Mouse (Mus musculus) intestine, embryonic 16.5 days (tissue): ENCODE results near the gene Aph1a. TPM values are rescaled to one million over a fixed set of nuclear protein-coding genes. Genes with fewer than 3 reads are reported as not detected.

Experiments
- ATAC-seq: fragments of 200-750 bp; cut with Nextera tagmentation; 2 replicates; pipeline ENCODE4 v1.8.0; 2017; ENCODE audit warnings: moderate TSS enrichment, moderate library complexity
- H3K27ac ChIP-seq: fragments of 300-500 bp; sonication (generic); 2 replicates; pipeline ENCODE4 v1.5.1; 2014; ENCODE audit warnings: mild to moderate bottlenecking, low read length
- H3K27me3 ChIP-seq: fragments of 300-500 bp; sonication (generic); replicated peaks from 2 replicates; pipeline ENCODE4 v1.6.1; 2014; ENCODE audit warnings: low read length, control low read depth, mixed read lengths; ENCODE audit not compliant: control insufficient read depth, insufficient read depth
- H3K36me3 ChIP-seq: fragments of 300-500 bp; sonication (generic); 2 replicates; pipeline ENCODE4 v1.6.1; 2014; ENCODE audit warnings: low read length, control low read depth; ENCODE audit not compliant: control insufficient read depth, insufficient read depth
- H3K4me1 ChIP-seq: fragments of 300-500 bp; sonication (generic); 2 replicates; pipeline ENCODE4 v1.6.1; 2014; ENCODE audit warnings: low read length, control low read depth, mixed read lengths; ENCODE audit not compliant: control insufficient read depth, insufficient read depth
- H3K4me2 ChIP-seq: fragments of 300-500 bp; sonication (generic); 2 replicates; pipeline ENCODE4 v1.6.1; 2014; ENCODE audit warnings: low read depth, low read length, control low read depth
- H3K4me3 ChIP-seq: fragments of 300-500 bp; sonication (generic); 2 replicates; pipeline ENCODE4 v1.5.1; 2014; ENCODE audit warnings: mild to moderate bottlenecking, low read length
- H3K9ac ChIP-seq: fragments of 300-500 bp; sonication (generic); 2 replicates; pipeline ENCODE4 v1.6.1; 2014; ENCODE audit warnings: low read depth, low read length
- H3K9me3 ChIP-seq: fragments of 300-500 bp; sonication (generic); 2 replicates; pipeline ENCODE4 v1.6.1; 2016; ENCODE audit warnings: low read length, control low read depth; ENCODE audit not compliant: control insufficient read depth
- WGBS: fragments of 180-500 bp; shearing (Covaris S2); extraction: QIAGEN DNeasy Blood & Tissue Kit; methylation state at CpG from one replicate; pipeline ENCODE4 v1.1.7; 2014; 5-methylcytosine and 5-hydroxymethylcytosine counted together
- polyA plus RNA-seq: library from polyadenylated mRNA; unstranded; fragments of >200 nt; fragmentation: Nextera tagmentation; extraction: Ambion mirVana; gene quantifications from 2 replicates; pipeline ENCODE4 v1.2.1, GENCODE M21; 2015

The Aph1a gene
- polyA plus RNA-seq, 1 experiment from 2014 or later: 55.6 TPM

- Histone ChIP-seq H3K27ac (no peak overlapping the region), H3K9me3 (no peaks in the 10 kb centered on the region), H3K4me3 (no peak overlapping the region), H3K4me2 (no peak overlapping the region), H3K4me1 (no peaks in the 10 kb centered on the region), H3K36me3 (peaks cover 3% of the 10 kb centered on the region; the same call in 1 of the 2 replicates), H3K9ac (no peak overlapping the region), H3K27me3 (no peaks in the 10 kb centered on the region)
- ATAC-seq: peak; percentile 62; the same call in 1 of the 2 replicates
- 46% methylated on average over 2 of the region's 2 CpGs for WGBS
Measured at GRCm38 (mm10) chr3:95861796-95862195, 32.0 kb upstream of the Aph1a start.

- H3K9ac ChIP-seq: no peak overlapping the region
- no peaks in the 10 kb centered on the region for H3K9me3 ChIP-seq
- no peak for ATAC-seq
- H3K4me3 ChIP-seq: no peak overlapping the region
- H3K36me3 ChIP-seq: peaks cover 3% of the 10 kb centered on the region; the same call in 1 of the 2 replicates
- H3K4me2 ChIP-seq: no peak overlapping the region
- H3K4me1 ChIP-seq: no peaks in the 10 kb centered on the region
- no peak overlapping the region for H3K27ac ChIP-seq
- H3K27me3 ChIP-seq: no peaks in the 10 kb centered on the region
- WGBS: 76% methylated on average over 7 of the region's 7 CpGs
Measured at GRCm38 (mm10) chr3:95863578-95863977, 30.2 kb upstream of the Aph1a start.

- ATAC-seq: no peak
- Histone ChIP-seq H3K36me3 (peaks cover 3% of the 10 kb centered on the region; the same call in 1 of the 2 replicates), H3K27ac (no peak overlapping the region), H3K9me3 (no peaks in the 10 kb centered on the region), H3K4me2 (no peak overlapping the region), H3K9ac (no peak overlapping the region), H3K4me1 (no peaks in the 10 kb centered on the region), H3K27me3 (no peaks in the 10 kb centered on the region), H3K4me3 (no peak overlapping the region)
- 78% methylated on average over 5 of the region's 5 CpGs for WGBS
Measured at GRCm38 (mm10) chr3:95865050-95865449, 28.7 kb upstream of the Aph1a start.

DNA sequence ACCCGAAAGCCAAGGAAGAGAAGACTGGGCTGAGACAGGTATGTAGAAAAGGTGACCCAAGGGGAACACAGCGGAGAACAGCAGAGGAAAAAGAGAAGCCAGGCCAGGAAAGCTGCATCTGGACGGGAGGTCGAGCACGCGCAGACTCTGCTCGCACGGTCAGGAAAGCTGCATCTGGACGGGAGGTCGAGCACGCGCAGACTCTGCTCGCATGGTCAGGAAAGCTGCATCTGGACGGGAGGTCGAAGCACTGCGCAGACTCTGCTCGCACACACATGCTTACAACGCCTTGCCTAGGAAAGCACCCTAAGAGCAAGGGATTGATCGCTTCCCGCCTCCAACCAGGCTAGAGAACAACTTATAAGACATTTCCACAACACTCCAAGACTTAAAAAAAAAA is 28.2 kb upstream of the Aph1a start:
- Histone ChIP-seq H3K27ac (no peak overlapping the region), H3K9ac (no peak overlapping the region), H3K27me3 (no peaks in the 10 kb centered on the region), H3K4me2 (no peak overlapping the region), H3K36me3 (peaks cover 3% of the 10 kb centered on the region; the same call in 1 of the 2 replicates), H3K9me3 (no peaks in the 10 kb centered on the region), H3K4me3 (no peak overlapping the region), H3K4me1 (peaks cover 4% of the 10 kb centered on the region; the same call in 1 of the 2 replicates)
- ATAC-seq: no peak
- whole genome bisulfite sequencing: 88% methylated on average over 20 of the region's 20 CpGs

DNA sequence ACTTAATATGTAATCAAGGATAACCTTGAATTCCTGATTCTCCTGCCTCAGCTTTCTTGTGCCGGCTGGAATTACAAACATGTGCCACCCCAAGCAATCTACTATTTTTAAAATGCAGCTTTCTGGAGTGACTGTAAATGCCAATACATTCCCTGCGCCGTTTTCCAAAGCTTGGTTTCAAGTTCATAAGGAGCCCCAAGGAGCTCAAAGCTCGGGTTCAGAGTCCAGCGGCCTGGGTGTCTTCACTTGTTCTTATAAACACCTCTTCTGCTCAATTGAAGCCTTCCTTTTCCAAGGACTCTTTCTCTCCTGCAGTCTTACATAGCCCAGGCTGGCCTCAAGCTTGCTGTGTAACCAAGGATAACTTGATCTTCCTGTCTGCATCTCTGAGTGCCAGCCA is 27.7 kb upstream of the Aph1a start:
- H3K4me3 ChIP-seq: no peak overlapping the region

GRCm38 (mm10) chr3:95867408-95867807 is 26.4 kb upstream of the Aph1a start:
- Histone ChIP-seq H3K9ac (no peak overlapping the region), H3K9me3 (no peaks in the 10 kb centered on the region), H3K4me1 (peaks cover 8% of the 10 kb centered on the region; the same call in 1 of the 2 replicates), H3K4me3 (no peak overlapping the region), H3K27ac (no peak overlapping the region), H3K27me3 (no peaks in the 10 kb centered on the region), H3K36me3 (no peaks in the 10 kb centered on the region), H3K4me2 (no peak overlapping the region)
- no peak for ATAC-seq
- 93% methylated on average over 2 of the region's 2 CpGs for WGBS

More for the DNA sequence above, 27.7 kb upstream of the Aph1a start:
- WGBS: 85% methylated on average over 5 of the region's 5 CpGs
- Histone ChIP-seq H3K9ac (no peak overlapping the region), H3K27ac (no peak overlapping the region), H3K27me3 (no peaks in the 10 kb centered on the region), H3K4me2 (no peak overlapping the region), H3K36me3 (peaks cover 3% of the 10 kb centered on the region; the same call in 1 of the 2 replicates), H3K4me1 (peaks cover 6% of the 10 kb centered on the region; the same call in 1 of the 2 replicates), H3K9me3 (no peaks in the 10 kb centered on the region)
- no peak for ATAC-seq

DNA sequence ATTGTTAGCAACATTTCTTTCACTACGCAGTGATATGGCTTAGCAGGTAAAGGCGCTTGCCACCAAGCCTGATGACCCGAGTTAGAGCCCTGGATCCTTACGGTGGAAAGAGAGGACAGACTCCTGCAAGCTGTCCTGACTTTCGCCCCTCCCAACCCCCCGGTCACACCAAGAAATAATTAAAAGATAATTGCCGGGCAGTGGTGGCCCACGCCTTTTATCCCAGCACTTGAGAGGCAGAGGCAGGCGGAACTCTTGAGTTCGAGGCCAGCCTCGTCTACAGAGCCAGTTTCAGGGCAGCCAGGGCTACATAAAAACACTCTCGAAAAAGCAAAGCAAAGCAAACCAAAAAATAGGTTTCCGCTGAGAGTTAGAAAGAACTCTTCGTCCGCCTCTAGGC is 22.8 kb upstream of the Aph1a start:
- 4% methylated on average over 15 of the region's 15 CpGs for WGBS
- peak overlapping the region; percentile 90 for H3K27ac ChIP-seq
- H3K27me3 ChIP-seq: no peaks in the 10 kb centered on the region
- peaks cover 8% of the 10 kb centered on the region; the same call in 1 of the 2 replicates for H3K4me1 ChIP-seq
- ATAC-seq: peak; percentile 57
- H3K4me3 ChIP-seq: peak overlapping the region; percentile 72
- no peaks in the 10 kb centered on the region for H3K36me3 ChIP-seq
- no peaks in the 10 kb centered on the region for H3K9me3 ChIP-seq
- peak overlapping the region; percentile 54 for H3K4me2 ChIP-seq
- peak overlapping the region; percentile 90 for H3K9ac ChIP-seq

GRCm38 (mm10) chr3:95871392-95871867 is 22.3 kb upstream of the Aph1a start, which contains the start of gene Mrps21:
Mrps21 (minus strand) TSS chr3:95871519.
- no peaks in the 10 kb centered on the region for H3K27me3 ChIP-seq
- no peaks in the 10 kb centered on the region for H3K36me3 ChIP-seq
- no peaks in the 10 kb centered on the region for H3K9me3 ChIP-seq
- peak within 1 kb of the TSS; percentile 72 for H3K4me3 ChIP-seq
- peak within 1 kb of the TSS; percentile 90 for H3K9ac ChIP-seq
- peak; percentile 98 for ATAC-seq
- H3K4me2 ChIP-seq: peak within 1 kb of the TSS; percentile 54
- H3K27ac ChIP-seq: peak within 1 kb of the TSS; percentile 90
- H3K4me1 ChIP-seq: peaks cover 8% of the 10 kb centered on the region; the same call in 1 of the 2 replicates
- under 1% methylated on average over 33 of the region's 33 CpGs for WGBS

- Histone ChIP-seq H3K9me3 (no peaks in the 10 kb centered on the region), H3K27ac (no peak overlapping the region), H3K9ac (peak overlapping the region; percentile 90), H3K4me3 (peak overlapping the region; percentile 72), H3K27me3 (no peaks in the 10 kb centered on the region), H3K36me3 (no peaks in the 10 kb centered on the region), H3K4me2 (peak overlapping the region; percentile 54), H3K4me1 (peaks cover 8% of the 10 kb centered on the region; the same call in 1 of the 2 replicates)
- WGBS: 68% methylated on average over 7 of the region's 7 CpGs
- no peak for ATAC-seq
Measured at GRCm38 (mm10) chr3:95872048-95872447, 21.7 kb upstream of the Aph1a start.

- no peak for ATAC-seq
- Histone ChIP-seq H3K9ac (no peak overlapping the region), H3K4me3 (no peak overlapping the region), H3K4me2 (no peak overlapping the region), H3K9me3 (no peaks in the 10 kb centered on the region), H3K27ac (no peak overlapping the region), H3K27me3 (no peaks in the 10 kb centered on the region), H3K4me1 (peaks cover 10% of the 10 kb centered on the region), H3K36me3 (no peaks in the 10 kb centered on the region)
- WGBS: 87% methylated on average over 4 of the region's 4 CpGs
Measured at GRCm38 (mm10) chr3:95879063-95879462, 14.7 kb upstream of the Aph1a start.
